Mouse (Mus musculus) ES-E14 (cell line): ENCODE measurements around the gene Oasl2.

Experiments
- HCFC1 ChIP-seq: IDR thresholded peaks from 2 replicates; pipeline ENCODE4 v1.6.1; 2012; ENCODE audit warnings: low read length, inconsistent platforms, borderline replicate concordance; ENCODE audit not compliant: insufficient read depth
- ZNF384 ChIP-seq: IDR thresholded peaks from 2 replicates; pipeline ENCODE4 v1.6.1; 2012; ENCODE audit warnings: low read depth, low read length, inconsistent platforms

DNA sequence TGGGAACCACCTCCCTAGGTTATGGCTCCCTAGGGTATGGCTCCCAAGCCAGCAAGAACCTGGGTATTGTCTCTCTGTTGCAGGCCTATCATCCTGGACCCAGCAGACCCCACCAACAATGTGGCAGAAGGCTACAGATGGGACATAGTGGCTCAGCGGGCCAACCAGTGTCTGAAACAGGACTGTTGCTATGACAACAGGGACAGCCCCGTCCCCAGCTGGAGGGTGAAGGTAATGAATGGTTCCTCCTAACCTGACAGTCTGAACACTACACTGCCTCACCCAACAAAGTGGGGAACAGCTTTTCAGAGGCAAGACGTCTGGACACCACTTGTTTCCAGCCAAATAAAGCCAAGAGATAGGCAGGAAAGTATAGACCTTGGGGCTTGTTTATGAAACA, 39.1 kb downstream of the Oasl2 start:
- TF ChIP-seq HCFC1 (no peak), ZNF384 (no peak)
